Mouse (Mus musculus) monocyte, adult 59 days (primary cell): ENCODE measurements around the gene Tulp4. TPM values are rescaled to one million over a fixed set of nuclear protein-coding genes. Genes with fewer than 3 reads are reported as not detected.

Source experiments
- total RNA-seq, 2 experiments: library from RNA; stranded (reverse); gene quantifications; one replicate each; pipeline ENCODE4 v1.2.4; 2023

The Tulp4 gene
- 10 to 100 TPM; 42.0 to 57.0 TPM for total RNA-seq

GRCm38 (mm10) chr17:6106361-6107014 lies at the start of gene Tulp4:
Gene Tulp4 (plus strand): TSS chr17:6106437.

DNA sequence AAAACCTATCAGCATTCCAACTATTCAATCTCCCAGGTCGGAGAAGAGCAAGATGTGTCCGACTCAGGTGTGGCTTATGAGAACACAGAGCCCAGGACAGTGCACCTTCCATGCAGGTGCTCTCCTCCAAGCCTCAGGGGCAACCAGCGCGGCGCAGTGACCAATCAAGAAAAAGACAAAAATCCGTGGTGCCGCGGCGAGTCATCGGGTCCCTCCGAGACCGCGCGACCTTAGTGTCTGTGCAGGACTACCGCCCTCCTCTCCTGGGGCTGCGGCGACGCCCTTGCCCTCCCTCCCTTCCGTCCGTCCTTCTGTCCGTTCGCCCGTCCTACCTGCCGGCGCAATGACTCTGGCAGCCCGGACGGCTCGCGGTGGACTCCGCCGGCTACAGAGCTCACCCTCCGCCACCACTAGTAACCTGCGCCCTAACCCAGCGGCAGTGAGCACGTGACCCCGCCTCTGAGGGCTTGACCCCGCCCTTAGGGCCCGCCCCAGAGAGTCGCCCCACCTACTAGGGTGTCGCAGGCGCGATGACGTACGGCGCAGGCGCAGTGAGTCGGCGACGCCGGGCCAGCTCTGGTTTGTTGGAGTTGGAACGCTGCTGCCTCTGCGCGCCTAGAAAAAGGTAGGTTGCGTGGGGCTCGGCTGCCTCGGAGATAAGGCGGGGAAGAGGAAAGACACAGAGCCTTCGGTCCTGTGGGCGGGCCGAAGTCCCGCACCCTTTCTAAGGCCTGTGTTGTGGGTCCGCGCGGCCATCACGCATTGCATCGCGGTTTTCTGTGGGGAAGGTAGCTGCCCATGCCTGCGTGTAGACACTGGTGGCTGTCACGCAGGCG lies 26.7 kb upstream of the Tulp4 start, which contains the start of the genes Serac1 and Gtf2h5:
Gene Serac1, minus strand, starts transcription at position 455 of the 836 bp plus-strand sequence.
Gene Gtf2h5, plus strand, starts transcription at position 500 of the 836 bp plus-strand sequence.

GRCm38 (mm10) chr17:6256400-6257069 lies 150.3 kb downstream of the Tulp4 start, which contains the start of gene Tmem181a:
Gene Tmem181a (plus strand): TSS chr17:6256860.

Other genes starting within 250 kb of the Tulp4 start
- gene Synj2, start 165.2 kb upstream of the Tulp4 start, total RNA-seq: 10 to 100 TPM; 10.9 to 12.9 TPM
- gene Serac1, start 26.7 kb upstream of the Tulp4 start, total RNA-seq: 1 to 10 TPM; 4.6 to 4.7 TPM
- gene Gtf2h5, start 26.7 kb upstream of the Tulp4 start, total RNA-seq: 10 to 100 TPM; 37.5 to 43.7 TPM
- gene Tmem181a, start 150.4 kb downstream of the Tulp4 start, total RNA-seq: 1 to 10 TPM; 7.7 to 9.8 TPM
- gene Dynlt1a, start 211.1 kb downstream of the Tulp4 start, total RNA-seq: 1 to 10 TPM; 5.5 to 7.3 TPM